Mouse (Mus musculus): ENCODE data around the gene Rftn1. TPM values are rescaled to one million over a fixed set of nuclear protein-coding genes. Genes with fewer than 3 reads are reported as not detected.
A peak's percentile ranks its signal among the peaks of the same experiment; 100 is the strongest.

The Rftn1 gene
- polyA plus RNA-seq (2014; fragmentation: Nextera tagmentation; extraction: Ambion mirVana): 6.0 and 11.9 TPM in 2 replicates

- peak; percentile 68 for ATAC-seq (ENCODE audit: low FRiP score, low TSS enrichment)
- Histone ChIP-seq H3K27ac (ENCODE audit: low read depth, low read length) (no peak within 1 kb of the TSS), H3K4me3 (ENCODE audit: low read length) (peak within 1 kb of the TSS; percentile 73), H3K4me1 (ENCODE audit: control insufficient read depth, insufficient read depth, low read length) (no peaks in the 10 kb centered on the region), H3K9me3 (ENCODE audit: control insufficient read depth, low read length) (no peaks in the 10 kb centered on the region), H3K4me2 (replicated peaks; ENCODE audit: low read depth, low read length) (peak within 1 kb of the TSS; percentile 99), H3K9ac (ENCODE audit: low read depth, low read length) (peak within 1 kb of the TSS; percentile 69), H3K27me3 (ENCODE audit: control insufficient read depth, insufficient read depth, low read length) (peaks cover 21% of the 10 kb centered on the region), H3K36me3 (ENCODE audit: control insufficient read depth, insufficient read depth, low read length) (no peaks in the 10 kb centered on the region)
- WGBS: under 1% methylated on average over 58 of the region's 79 CpGs
These were observed at the start of gene Rftn1 for GRCm38 (mm10) chr17:50190131-50191015. Rftn1 (minus strand) TSS chr17:50190674.

- H3K4me3 ChIP-seq (ENCODE audit: low read length): no peak overlapping the region
- peak; percentile 24; the same call in 1 of the 2 replicates for ATAC-seq (ENCODE audit: low FRiP score, low TSS enrichment)
- no peak overlapping the region for H3K9ac ChIP-seq (ENCODE audit: low read depth, low read length)
- H3K4me1 ChIP-seq (ENCODE audit: control insufficient read depth, insufficient read depth, low read length): no peaks in the 10 kb centered on the region
- H3K27ac ChIP-seq (ENCODE audit: low read depth, low read length): no peak overlapping the region
- no peaks in the 10 kb centered on the region for H3K9me3 ChIP-seq (ENCODE audit: control insufficient read depth, low read length)
- H3K27me3 ChIP-seq (ENCODE audit: control insufficient read depth, insufficient read depth, low read length): no peaks in the 10 kb centered on the region
- no peaks in the 10 kb centered on the region for H3K36me3 ChIP-seq (ENCODE audit: control insufficient read depth, insufficient read depth, low read length)
- WGBS: 62% methylated on average over 11 of the region's 11 CpGs
- H3K4me2 ChIP-seq (replicated peaks; ENCODE audit: low read depth, low read length): no peak overlapping the region
These were observed 47.5 kb upstream of the Rftn1 start for GRCm38 (mm10) chr17:50237818-50238610.

GRCm38 (mm10) chr17:50237436-50237709 is 46.9 kb upstream of the Rftn1 start:
- peak; percentile 63; the same call in 1 of the 2 replicates for ATAC-seq (ENCODE audit: low FRiP score, low TSS enrichment)
- Histone ChIP-seq H3K9ac (ENCODE audit: low read depth, low read length) (no peak overlapping the region), H3K36me3 (ENCODE audit: control insufficient read depth, insufficient read depth, low read length) (no peaks in the 10 kb centered on the region), H3K27me3 (ENCODE audit: control insufficient read depth, insufficient read depth, low read length) (no peaks in the 10 kb centered on the region), H3K4me3 (ENCODE audit: low read length) (no peak overlapping the region), H3K4me2 (replicated peaks; ENCODE audit: low read depth, low read length) (no peak overlapping the region), H3K9me3 (ENCODE audit: control insufficient read depth, low read length) (no peaks in the 10 kb centered on the region), H3K4me1 (ENCODE audit: control insufficient read depth, insufficient read depth, low read length) (no peaks in the 10 kb centered on the region), H3K27ac (ENCODE audit: low read depth, low read length) (no peak overlapping the region)
- whole genome bisulfite sequencing: 9% methylated on average over 8 of the region's 8 CpGs

GRCm38 (mm10) chr17:50236702-50237435 is 46.4 kb upstream of the Rftn1 start:
- WGBS: 57% methylated on average over 9 of the region's 9 CpGs
- no peak overlapping the region for H3K4me2 ChIP-seq (replicated peaks; ENCODE audit: low read depth, low read length)
- H3K4me3 ChIP-seq (ENCODE audit: low read length): no peak overlapping the region
- no peaks in the 10 kb centered on the region for H3K9me3 ChIP-seq (ENCODE audit: control insufficient read depth, low read length)
- no peaks in the 10 kb centered on the region for H3K36me3 ChIP-seq (ENCODE audit: control insufficient read depth, insufficient read depth, low read length)
- 0 out of 2 replicates have a peak, but pooled peaks have one; percentile 20 for ATAC-seq (ENCODE audit: low FRiP score, low TSS enrichment)
- no peak overlapping the region for H3K9ac ChIP-seq (ENCODE audit: low read depth, low read length)
- H3K27ac ChIP-seq (ENCODE audit: low read depth, low read length): no peak overlapping the region
- H3K27me3 ChIP-seq (ENCODE audit: control insufficient read depth, insufficient read depth, low read length): no peaks in the 10 kb centered on the region
- H3K4me1 ChIP-seq (ENCODE audit: control insufficient read depth, insufficient read depth, low read length): no peaks in the 10 kb centered on the region

GRCm38 (mm10) chr17:50235943-50236701 is 45.6 kb upstream of the Rftn1 start:
- Histone ChIP-seq H3K4me2 (replicated peaks; ENCODE audit: low read depth, low read length) (no peak overlapping the region), H3K27me3 (ENCODE audit: control insufficient read depth, insufficient read depth, low read length) (no peaks in the 10 kb centered on the region), H3K36me3 (ENCODE audit: control insufficient read depth, insufficient read depth, low read length) (no peaks in the 10 kb centered on the region), H3K4me3 (ENCODE audit: low read length) (no peak overlapping the region), H3K9ac (ENCODE audit: low read depth, low read length) (no peak overlapping the region), H3K27ac (ENCODE audit: low read depth, low read length) (no peak overlapping the region), H3K9me3 (ENCODE audit: control insufficient read depth, low read length) (no peaks in the 10 kb centered on the region), H3K4me1 (ENCODE audit: control insufficient read depth, insufficient read depth, low read length) (no peaks in the 10 kb centered on the region)
- ATAC-seq (ENCODE audit: low FRiP score, low TSS enrichment): no peak
- WGBS: 55% methylated on average over 13 of the region's 13 CpGs

- Histone ChIP-seq H3K4me1 (ENCODE audit: control insufficient read depth, insufficient read depth, low read length) (no peaks in the 10 kb centered on the region), H3K36me3 (ENCODE audit: control insufficient read depth, insufficient read depth, low read length) (no peaks in the 10 kb centered on the region), H3K4me2 (replicated peaks; ENCODE audit: low read depth, low read length) (no peak overlapping the region), H3K4me3 (ENCODE audit: low read length) (no peak overlapping the region), H3K9ac (ENCODE audit: low read depth, low read length) (no peak overlapping the region), H3K9me3 (ENCODE audit: control insufficient read depth, low read length) (no peaks in the 10 kb centered on the region), H3K27ac (ENCODE audit: low read depth, low read length) (no peak overlapping the region), H3K27me3 (ENCODE audit: control insufficient read depth, insufficient read depth, low read length) (no peaks in the 10 kb centered on the region)
- 91% methylated on average over 5 of the region's 5 CpGs for whole genome bisulfite sequencing
- no peak for ATAC-seq (ENCODE audit: low FRiP score, low TSS enrichment)
These were observed 43.5 kb upstream of the Rftn1 start for GRCm38 (mm10) chr17:50233956-50234355.

- WGBS: 93% methylated on average over 11 of the region's 11 CpGs
- Histone ChIP-seq H3K36me3 (ENCODE audit: control insufficient read depth, insufficient read depth, low read length) (no peaks in the 10 kb centered on the region), H3K4me2 (replicated peaks; ENCODE audit: low read depth, low read length) (no peak overlapping the region), H3K9ac (ENCODE audit: low read depth, low read length) (no peak overlapping the region), H3K9me3 (ENCODE audit: control insufficient read depth, low read length) (no peaks in the 10 kb centered on the region), H3K4me3 (ENCODE audit: low read length) (no peak overlapping the region), H3K4me1 (ENCODE audit: control insufficient read depth, insufficient read depth, low read length) (no peaks in the 10 kb centered on the region), H3K27ac (ENCODE audit: low read depth, low read length) (no peak overlapping the region), H3K27me3 (ENCODE audit: control insufficient read depth, insufficient read depth, low read length) (no peaks in the 10 kb centered on the region)
- no peak for ATAC-seq (ENCODE audit: low FRiP score, low TSS enrichment)
These were observed 42.3 kb upstream of the Rftn1 start for GRCm38 (mm10) chr17:50232821-50233220.

- Histone ChIP-seq H3K4me2 (replicated peaks; ENCODE audit: low read depth, low read length) (no peak overlapping the region), H3K9me3 (ENCODE audit: control insufficient read depth, low read length) (no peaks in the 10 kb centered on the region), H3K4me1 (ENCODE audit: control insufficient read depth, insufficient read depth, low read length) (no peaks in the 10 kb centered on the region), H3K9ac (ENCODE audit: low read depth, low read length) (no peak overlapping the region), H3K4me3 (ENCODE audit: low read length) (no peak overlapping the region), H3K27me3 (ENCODE audit: control insufficient read depth, insufficient read depth, low read length) (no peaks in the 10 kb centered on the region), H3K27ac (ENCODE audit: low read depth, low read length) (no peak overlapping the region), H3K36me3 (ENCODE audit: control insufficient read depth, insufficient read depth, low read length) (no peaks in the 10 kb centered on the region)
- 80% methylated on average over 8 of the region's 8 CpGs for WGBS
- no peak for ATAC-seq (ENCODE audit: low FRiP score, low TSS enrichment)
These were observed 40.7 kb upstream of the Rftn1 start for GRCm38 (mm10) chr17:50231206-50231605.
